Mouse (Mus musculus) heart, adult 2 months (tissue): Measurements from ENCODE around the gene Aacs.

Source experiments
- CTCF ChIP-seq: fragments of 200-600 bp; IDR thresholded peaks from 2 replicates; pipeline ENCODE4 v1.8.1; 2022; ENCODE audit warnings: antibody characterized with exemption, mild to moderate bottlenecking, moderate library complexity
- POLR2A ChIP-seq: fragments of 200-500 bp; IDR thresholded peaks from 2 replicates; pipeline ENCODE4 v1.6.1; 2011; ENCODE audit warnings: mild to moderate bottlenecking, low read depth, low read length, control low read depth; ENCODE audit not compliant: insufficient read depth

- TF ChIP-seq CTCF = no peak
- TF ChIP-seq POLR2A = no peak
These were observed 2.4 kb downstream of the Aacs start for GRCm38 (mm10) chr5:125478037-125478436.
